Comparison of ENCODE assay signal across 9 mouse cellular contexts in genomic region chrX:142305869-142306581, GRCm38 (mm10). TPM values are rescaled to one million over a fixed set of nuclear protein-coding genes. Genes with fewer than 3 reads are reported as not detected.
DNase-seq lines count a peak whose midpoint lies in the region; ATAC-seq and TF ChIP-seq lines count a peak whose summit lies in the region.
"Had no signal": no experiment of that assay in that cellular context is flagged by ENCODE, and none has a peak within 500 bp of the region (broad histone marks: within the 10 kb centered on the region; RNA-seq: fewer than 3 reads in every experiment).

Gene Kcne1l, minus strand, starts transcription at chrX:142306294.

- no peak within 1 kb of the TSS for H3K27ac ChIP-seq in gastrocnemius, adult 2 months
- no peak within 1 kb of the TSS for H3K27ac ChIP-seq in forebrain, embryonic 11.5 days (ENCODE audit: low read depth, low read length)
- no peak within 1 kb of the TSS for H3K27ac ChIP-seq in limb, embryonic 12.5 days

- H3K9me3 ChIP-seq in E14TG2a.4 (ENCODE audit: low read length), result no peaks in the 10 kb centered on the region
- H3K9me3 ChIP-seq in forebrain, embryonic 11.5 days (ENCODE audit: control insufficient read depth, low read length), result no peaks in the 10 kb centered on the region
- H3K9me3 ChIP-seq in limb, embryonic 12.5 days, result no peaks in the 10 kb centered on the region

- intact Hi-C loops in gastrocnemius, adult 2 months (cut with DNase I), result no loop called here

- DNase-seq in gastrocnemius, adult 2 months, result no peak
- DNase-seq in gastrocnemius, adult 8-10 months (ENCODE audit: low spot score in 2 of 2), result no peak
- DNase-seq in forebrain, embryonic 11.5 days (ENCODE audit: low spot score), result peak; percentile 77
- DNase-seq in retina, embryonic 14.5 days (ENCODE audit: low spot score), result peak; percentile 61
- no peak for DNase-seq in ovary, postnatal 14 days (ENCODE audit: low spot score)
- no peak for DNase-seq in ovary, postnatal 10 days (ENCODE audit: low spot score)

- whole genome bisulfite sequencing in forebrain, embryonic 11.5 days, result 21% methylated on average over 28 of the region's 33 CpGs
- 24% methylated on average over 30 of the region's 33 CpGs for whole genome bisulfite sequencing in limb, embryonic 12.5 days

- peak within 1 kb of the TSS; percentile 25 for H3K4me3 ChIP-seq in gastrocnemius, adult 2 months
- peak within 1 kb of the TSS; percentile 53 for H3K4me3 ChIP-seq in E14TG2a.4 (replicated peaks; ENCODE audit: low read length)
- peak within 1 kb of the TSS; percentile 15; the same call in 1 of the 2 replicates for H3K4me3 ChIP-seq in forebrain, embryonic 11.5 days (ENCODE audit: low read depth, low read length)
- H3K4me3 ChIP-seq in limb, embryonic 12.5 days (replicated peaks), result peak within 1 kb of the TSS; percentile 33

- H3K27me3 ChIP-seq in E14TG2a.4 (ENCODE audit: insufficient read depth, low read length), result peaks cover 34% of the 10 kb centered on the region
- peaks cover 10% of the 10 kb centered on the region for H3K27me3 ChIP-seq in forebrain, embryonic 11.5 days (ENCODE audit: control insufficient read depth, insufficient read depth, low read length)
- H3K27me3 ChIP-seq in limb, embryonic 12.5 days, result peaks cover 67% of the 10 kb centered on the region

- peak within 1 kb of the TSS; percentile 46 for H3K4me2 ChIP-seq in forebrain, embryonic 11.5 days (ENCODE audit: low read depth, low read length, severe bottlenecking)
- H3K4me2 ChIP-seq in limb, embryonic 12.5 days, result peak within 1 kb of the TSS; percentile 59

- peak; percentile 86 for ATAC-seq in forebrain, embryonic 11.5 days (replicated peaks; ENCODE audit: low FRiP score)
- peak; percentile 89 for ATAC-seq in limb, embryonic 12.5 days (ENCODE audit: insufficient number of reproducible peaks, insufficient read depth, low FRiP score, low TSS enrichment, low read depth)

- TF ChIP-seq CTCF in gastrocnemius, adult 2 months (IDR thresholded peaks at IDR 0.05), result no peak
- no peak for TF ChIP-seq CTCF in E14TG2a.4 (conservative IDR thresholded peaks at IDR 0.05; ENCODE audit: low read length)

- 0 out of 2 replicates have a peak, but pooled peaks cover 3% of the 10 kb centered on the region for H3K4me1 ChIP-seq in E14TG2a.4 (replicated peaks; ENCODE audit: low read depth, low read length)
- no peaks in the 10 kb centered on the region for H3K4me1 ChIP-seq in forebrain, embryonic 11.5 days (replicated peaks; ENCODE audit: control insufficient read depth, insufficient read depth, low read length)
- no peaks in the 10 kb centered on the region for H3K4me1 ChIP-seq in limb, embryonic 12.5 days (replicated peaks)

- H3K36me3 ChIP-seq in E14TG2a.4 (ENCODE audit: insufficient read depth, low read length), result no peaks in the 10 kb centered on the region
- no peaks in the 10 kb centered on the region for H3K36me3 ChIP-seq in forebrain, embryonic 11.5 days (ENCODE audit: control insufficient read depth, insufficient read depth, low read length)
- no peaks in the 10 kb centered on the region for H3K36me3 ChIP-seq in limb, embryonic 12.5 days

- H3K9ac ChIP-seq in forebrain, embryonic 11.5 days (ENCODE audit: low read length), result no peak within 1 kb of the TSS
- H3K9ac ChIP-seq in limb, embryonic 12.5 days (replicated peaks), result peak within 1 kb of the TSS; percentile 31

RNA-seq across cellular contexts. Expression of gene Kcne1l, which starts in this region (rescaled TPM):
- total RNA-seq in gastrocnemius, adult 2 months (2021), result under 1 TPM in 1 of 2 experiments, not detected in 1; 0.31 TPM
- under 1 TPM in 3 of 4 experiments, not detected in 1; 0.15 to 0.49 (median 0.19) TPM for total RNA-seq in gastrocnemius, adult 8-10 months (2022)
- 13.2 and 14.5 TPM in 2 replicates for polyA plus RNA-seq in forebrain, embryonic 11.5 days (2014; fragmentation: Nextera tagmentation; extraction: Ambion mirVana)
- polyA plus RNA-seq in limb, embryonic 12.5 days (2016; fragmentation: Nextera tagmentation; extraction: Ambion mirVana), result 30.4 and 32.4 TPM in 2 replicates
- polyA plus RNA-seq: small intestine, adult 2 months had no signal

Comparison
In these comparisons a context has a peak if more than half of its experiments do, and no peak if none do; other contexts are left out.
1. DNase-seq: peak in forebrain, embryonic 11.5 days (single experiment) and retina, embryonic 14.5 days (single experiment); none in gastrocnemius, adult 2 months (single experiment), gastrocnemius, adult 8-10 months (0 of 2), ovary, postnatal 14 days (single experiment) and ovary, postnatal 10 days (single experiment).
2. Peak in every context shown above with its lines, with median percentiles within 50 percentile points of each other: H3K4me3 ChIP-seq.